Mouse (Mus musculus): ENCODE results near the gene Ing1. TPM values are rescaled to one million over a fixed set of nuclear protein-coding genes. Genes with fewer than 3 reads are reported as not detected.

The Ing1 gene
- polyA plus RNA-seq, 1 experiment: 44.1 TPM

- TF ChIP-seq POLR2A (IDR thresholded peaks at IDR 0.05; ENCODE audit: low read depth, low read length): no peak
- TF ChIP-seq CTCF (IDR thresholded peaks at IDR 0.05; ENCODE audit: borderline replicate concordance, insufficient read depth, low read length): 0 out of 2 replicates have a peak, but pooled peaks have one; percentile 37
- no peak overlapping the region for H3K27ac ChIP-seq (ENCODE audit: insufficient read depth, low read length)
- H3K4me3 ChIP-seq (ENCODE audit: insufficient read depth, low read length): no peak overlapping the region
- H3K4me1 ChIP-seq (ENCODE audit: control insufficient read depth, insufficient read depth, low read length): no peaks in the 10 kb centered on the region
These were observed 46.8 kb downstream of the Ing1 start for GRCm38 (mm10) chr8:11602006-11602680.

DNA sequence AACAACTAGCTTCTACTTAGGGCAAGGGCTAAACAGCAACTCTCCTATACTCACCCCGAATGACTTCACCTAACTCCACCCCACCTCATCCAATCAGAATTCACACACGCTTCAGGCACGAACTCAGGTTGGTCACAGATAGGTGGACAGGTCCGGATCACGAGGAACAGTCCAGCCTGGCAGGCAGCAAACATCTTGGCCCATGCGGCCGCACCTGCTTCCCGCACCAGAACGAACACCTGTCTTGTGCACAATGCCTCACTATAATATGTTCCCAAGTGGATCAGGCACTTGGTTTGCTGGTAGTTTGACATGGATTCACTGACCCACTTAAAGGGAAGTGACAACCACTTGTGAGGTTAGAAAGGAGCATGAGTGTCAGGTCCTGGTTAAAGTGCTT is 53.5 kb downstream of the Ing1 start:
- H3K27ac ChIP-seq (ENCODE audit: insufficient read depth, low read length): no peak overlapping the region
- no peak for TF ChIP-seq CTCF (IDR thresholded peaks at IDR 0.05; ENCODE audit: borderline replicate concordance, insufficient read depth, low read length)
- no peak for TF ChIP-seq POLR2A (IDR thresholded peaks at IDR 0.05; ENCODE audit: low read depth, low read length)
- H3K4me1 ChIP-seq (ENCODE audit: control insufficient read depth, insufficient read depth, low read length): no peaks in the 10 kb centered on the region
- no peak overlapping the region for H3K4me3 ChIP-seq (ENCODE audit: insufficient read depth, low read length)

Other genes starting within 250 kb of the Ing1 start
- gene Col4a2, start 242.8 kb upstream of the Ing1 start, polyA plus RNA-seq (2011; ENCODE audit: insufficient read length, low read depth, missing spikeins): 282 and 415 TPM in 2 replicates
- 757 and 1,094 TPM in 2 replicates for gene Col4a1, start 242.7 kb upstream of the Ing1 start, polyA plus RNA-seq (2011; ENCODE audit: insufficient read length, low read depth, missing spikeins)
- gene Rab20, start 76.9 kb upstream of the Ing1 start, polyA plus RNA-seq (2011; ENCODE audit: insufficient read length, low read depth, missing spikeins): 2.4 and 3.2 TPM in 2 replicates
- 54.2 and 55.9 TPM in 2 replicates for gene Naxd, start 58.1 kb upstream of the Ing1 start, polyA plus RNA-seq (2011; ENCODE audit: insufficient read length, low read depth, missing spikeins)
- 18.4 and 21.7 TPM in 2 replicates for gene Cars2, start 4.8 kb upstream of the Ing1 start, polyA plus RNA-seq (2011; ENCODE audit: insufficient read length, low read depth, missing spikeins)
- 31.2 and 39.4 TPM in 2 replicates for gene Ankrd10, start 80.2 kb downstream of the Ing1 start, polyA plus RNA-seq (2011; ENCODE audit: insufficient read length, low read depth, missing spikeins)
- not detected in 2 replicates for gene 1700016D06Rik, start 145.5 kb downstream of the Ing1 start, polyA plus RNA-seq (2011; ENCODE audit: insufficient read length, low read depth, missing spikeins)
- 31.5 and 40.8 TPM in 2 replicates for gene Arhgef7, start 172.2 kb downstream of the Ing1 start, polyA plus RNA-seq (2011; ENCODE audit: insufficient read length, low read depth, missing spikeins)